Mouse (Mus musculus) adrenal gland, adult 18-20 months (tissue): ENCODE results near the gene Flt3. TPM values are rescaled to one million over a fixed set of nuclear protein-coding genes. Genes with fewer than 3 reads are reported as not detected.
A peak's percentile ranks its signal among the peaks of the same experiment; 100 is the strongest.

Experiments used
- DNase-seq, 2 experiments: peaks; one replicate each; pipeline ENCODE4 v3.0.0; 2021 to 2022; ENCODE audit warnings: low spot score in 2 of 2
- long read RNA-seq, 2 experiments: library from polyadenylated mRNA; stranded (forward); transcript quantifications; one replicate each; pipeline ENCODE4 v2.0.0; 2021
- total RNA-seq, 2 experiments: library from RNA; stranded (reverse); gene quantifications; 1 replicate in 1 of 2; 2 replicates in 1 of 2; pipeline ENCODE4 v1.2.3; 2021

Gene Flt3
- total RNA-seq: under 1 TPM; 0.43 to 0.58 TPM
- long read RNA-seq, experiment 1: 0 reads
- long read RNA-seq, experiment 2, partial matches to known transcripts: 0 of 2 reads
- long read RNA-seq, experiment 2, other reads (novel, unspliced or antisense): 0 of 2 reads

- no peak for DNase-seq
Observed at GRCm38 (mm10) chr5:147399843-147400504, at the start of gene Flt3. TSS of gene Flt3 (minus strand) at chr5:147400489.

GRCm38 (mm10) chr5:147448933-147449332 is 48.6 kb upstream of the Flt3 start:
- DNase-seq: no peak

- no peak for DNase-seq
Observed at GRCm38 (mm10) chr5:147448526-147448925, 48.2 kb upstream of the Flt3 start.

- no peak for DNase-seq
Observed at GRCm38 (mm10) chr5:147445252-147445651, 45.0 kb upstream of the Flt3 start.

GRCm38 (mm10) chr5:147444757-147445156 is 44.5 kb upstream of the Flt3 start:
- no peak for DNase-seq

- no peak for DNase-seq
Observed at GRCm38 (mm10) chr5:147444298-147444697, 44.0 kb upstream of the Flt3 start.

- no peak for DNase-seq
Observed at GRCm38 (mm10) chr5:147442741-147443140, 42.5 kb upstream of the Flt3 start.

- DNase-seq: no peak
Observed at GRCm38 (mm10) chr5:147441979-147442378, 41.7 kb upstream of the Flt3 start.

- no peak for DNase-seq
Observed at GRCm38 (mm10) chr5:147440996-147441507, 40.8 kb upstream of the Flt3 start.

GRCm38 (mm10) chr5:147436491-147436890 is 36.2 kb upstream of the Flt3 start:
- no peak for DNase-seq

- no peak for DNase-seq
Observed at GRCm38 (mm10) chr5:147435751-147436150, 35.5 kb upstream of the Flt3 start.

GRCm38 (mm10) chr5:147435224-147435623 is 34.9 kb upstream of the Flt3 start:
- no peak for DNase-seq

GRCm38 (mm10) chr5:147432927-147433326 is 32.6 kb upstream of the Flt3 start:
- DNase-seq: no peak

- peak; percentile 63 to 69 for DNase-seq
Observed at GRCm38 (mm10) chr5:147430936-147431839, 30.9 kb upstream of the Flt3 start.

GRCm38 (mm10) chr5:147430361-147430935 is 30.2 kb upstream of the Flt3 start:
- peak in 1 of 2 experiments; percentile 63 for DNase-seq

- peak; percentile 97 for DNase-seq
Observed at GRCm38 (mm10) chr5:147429535-147430305, 29.4 kb upstream of the Flt3 start, which contains the start of gene Pan3. TSS of gene Pan3 (plus strand) at chr5:147430161.

GRCm38 (mm10) chr5:147426048-147426805 is 25.9 kb upstream of the Flt3 start:
- no peak for DNase-seq

GRCm38 (mm10) chr5:147423612-147424011 is 23.3 kb upstream of the Flt3 start:
- DNase-seq: no peak

- DNase-seq: peak in 1 of 2 experiments; percentile 49
Observed at GRCm38 (mm10) chr5:147418394-147419121, 18.3 kb upstream of the Flt3 start.
